Mouse (Mus musculus) kidney, postnatal 0 days (tissue): ENCODE results near the gene Als2. TPM values are rescaled to one million over a fixed set of nuclear protein-coding genes. Genes with fewer than 3 reads are reported as not detected.
A peak's percentile ranks its signal among the peaks of the same experiment; 100 is the strongest.

Experiments used
- ATAC-seq: fragments of 200-750 bp; cut with Nextera tagmentation; replicated peaks from 2 replicates; pipeline ENCODE4 v1.8.0; 2017; ENCODE audit warnings: low read depth, moderate number of reproducible peaks, moderate TSS enrichment, moderate library complexity; ENCODE audit not compliant: low FRiP score
- DNase-seq: peaks from one replicate; pipeline ENCODE4 v3.0.0-alpha.2; 2016; ENCODE audit warnings: low spot score
- H3K27ac ChIP-seq: fragments of 300-500 bp; sonication (generic); 2 replicates; pipeline ENCODE4 v1.5.1; 2014; ENCODE audit warnings: mild to moderate bottlenecking
- H3K27me3 ChIP-seq: fragments of 300-500 bp; sonication (generic); 2 replicates; pipeline ENCODE4 v1.6.1; 2014; ENCODE audit warnings: low read length, mixed read lengths; ENCODE audit not compliant: insufficient read depth
- H3K36me3 ChIP-seq: fragments of 300-500 bp; sonication (generic); 2 replicates; pipeline ENCODE4 v1.6.1; 2014; ENCODE audit warnings: low read length, mixed read lengths; ENCODE audit not compliant: insufficient read depth
- H3K4me1 ChIP-seq: fragments of 300-500 bp; sonication (generic); replicated peaks from 2 replicates; pipeline ENCODE4 v1.6.1; 2014; ENCODE audit warnings: antibody characterized with exemption, low read length, mixed read lengths; ENCODE audit not compliant: insufficient read depth
- H3K4me2 ChIP-seq: fragments of 300-500 bp; sonication (generic); 2 replicates; pipeline ENCODE4 v1.6.1; 2014; ENCODE audit warnings: mild to moderate bottlenecking, low read length, moderate library complexity, mixed read lengths
- H3K4me3 ChIP-seq: fragments of 300-500 bp; sonication (generic); replicated peaks from 2 replicates; pipeline ENCODE4 v1.5.1; 2014; ENCODE audit warnings: low read depth, low read length
- H3K9ac ChIP-seq: fragments of 300-500 bp; sonication (generic); 2 replicates; pipeline ENCODE4 v1.6.1; 2014; ENCODE audit warnings: low read depth, low read length
- H3K9me3 ChIP-seq: fragments of 300-500 bp; sonication (generic); replicated peaks from 2 replicates; pipeline ENCODE4 v1.6.1; 2016; ENCODE audit warnings: low read length, inconsistent platforms, mixed read lengths
- CTCF ChIP-seq: IDR thresholded peaks from 2 replicates; pipeline ENCODE4 v1.5.1; 2016; ENCODE audit warnings: antibody characterized with exemption, low read depth, mild to moderate bottlenecking, moderate library complexity
- WGBS: fragments of 180-500 bp; shearing (Covaris S2); extraction: QIAGEN DNeasy Blood & Tissue Kit; methylation state at CpG from one replicate; pipeline ENCODE4 v1.1.7; 2014; 5-methylcytosine and 5-hydroxymethylcytosine counted together
- polyA plus RNA-seq: library from polyadenylated mRNA; unstranded; fragments of >200 nt; fragmentation: Nextera tagmentation; extraction: Ambion mirVana; gene quantifications from 2 replicates; pipeline ENCODE4 v1.2.1, GENCODE M21; 2015

Gene Als2
- polyA plus RNA-seq, 1 experiment from 2014 or later, result 6.0 TPM

DNA sequence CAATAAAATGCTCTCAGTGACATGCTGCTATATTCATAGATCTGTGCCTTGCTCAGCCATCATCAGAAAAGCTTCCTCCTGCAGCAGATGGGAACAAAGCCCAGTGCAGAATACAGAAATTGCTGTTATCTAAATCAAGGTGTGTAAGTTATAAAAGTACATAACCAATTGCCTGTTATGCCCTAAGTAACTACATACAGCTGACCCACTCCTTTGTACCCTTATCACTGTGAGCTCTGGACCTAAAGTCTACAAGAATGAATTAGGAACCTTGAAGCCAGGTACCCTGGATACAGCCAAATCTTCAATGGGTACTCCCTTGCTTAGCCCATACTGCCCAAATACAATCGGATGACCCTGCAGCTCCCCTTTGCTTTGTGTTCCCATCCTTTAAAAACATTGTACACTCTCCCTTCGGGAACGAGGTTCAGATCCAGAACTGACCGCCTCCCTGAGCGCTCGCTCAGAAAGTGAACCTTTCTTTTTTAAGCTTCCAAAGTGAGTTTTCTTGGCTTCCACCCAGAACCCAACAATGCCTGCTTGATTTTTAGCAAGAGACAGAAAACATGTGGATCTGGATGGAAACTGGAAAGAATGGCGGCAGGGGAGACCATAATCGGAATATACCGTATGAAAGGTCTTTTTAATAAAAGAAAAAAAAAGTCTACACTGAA lies 70.7 kb downstream of the Als2 start:
- Histone ChIP-seq H3K36me3 (0 out of 2 replicates have a peak, but pooled peaks cover 9% of the 10 kb centered on the region), H3K9me3 (no peaks in the 10 kb centered on the region), H3K27ac (no peak overlapping the region), H3K4me2 (0 out of 2 replicates have a peak overlapping the region, but pooled peaks have one; percentile 27), H3K27me3 (no peaks in the 10 kb centered on the region), H3K4me3 (no peak overlapping the region), H3K4me1 (no peaks in the 10 kb centered on the region), H3K9ac (no peak overlapping the region)
- 80% methylated on average over 9 of the region's 9 CpGs for WGBS
- DNase-seq, result no peak
- no peak for TF ChIP-seq CTCF
- ATAC-seq, result no peak

DNA sequence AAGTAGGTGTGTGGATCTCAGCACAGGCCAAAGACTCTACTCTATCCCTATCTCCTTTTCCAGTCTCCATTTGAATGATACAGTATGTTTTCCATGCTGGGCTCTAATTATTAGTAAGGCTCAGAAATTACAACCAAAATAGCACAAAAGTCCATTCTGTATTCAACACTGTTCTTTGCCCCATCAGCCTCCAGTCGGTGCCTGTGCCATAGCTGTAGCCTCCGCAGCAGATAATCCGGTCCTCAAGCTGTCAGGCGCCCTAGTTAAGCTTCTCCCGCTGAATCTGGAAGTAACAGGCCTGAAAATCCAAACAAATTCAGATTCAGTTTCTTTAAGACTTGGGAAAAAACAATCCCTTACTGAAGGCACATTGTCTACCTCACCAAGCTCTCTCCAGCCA lies 73.1 kb downstream of the Als2 start:
- Histone ChIP-seq H3K4me2 (no peak overlapping the region), H3K27ac (no peak overlapping the region), H3K4me3 (no peak overlapping the region), H3K36me3 (0 out of 2 replicates have a peak, but pooled peaks cover 9% of the 10 kb centered on the region), H3K4me1 (no peaks in the 10 kb centered on the region), H3K27me3 (no peaks in the 10 kb centered on the region), H3K9me3 (no peaks in the 10 kb centered on the region), H3K9ac (no peak overlapping the region)
- 76% methylated on average over 5 of the region's 5 CpGs for WGBS
- DNase-seq (no peak), ATAC-seq (no peak)
- TF ChIP-seq CTCF, result no peak

DNA sequence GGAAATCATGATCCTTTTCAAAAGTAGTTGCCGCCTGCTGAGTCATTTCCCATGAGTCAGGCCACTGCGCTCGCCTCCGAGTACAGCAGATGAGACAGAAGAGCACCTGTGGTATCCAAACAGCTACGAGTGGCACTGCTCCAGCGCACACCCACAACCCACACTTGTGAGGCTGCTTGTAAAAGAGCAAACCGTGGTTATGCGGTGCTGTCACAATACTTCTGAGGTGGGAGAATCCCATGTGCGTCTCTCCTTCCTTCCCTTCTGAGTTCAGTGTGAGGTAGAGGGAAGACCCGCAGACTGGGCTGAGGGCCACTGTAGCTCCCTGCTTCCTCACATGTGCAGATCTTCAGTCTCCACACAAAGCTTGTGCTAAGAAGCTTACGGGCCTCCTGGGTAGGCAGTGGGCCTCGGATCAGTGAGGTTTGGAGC lies 74.0 kb downstream of the Als2 start, which contains the start of gene Mpp4:
Gene Mpp4 (minus strand): TSS at position 360 of the 432 bp plus-strand sequence.
- H3K9me3 ChIP-seq, result no peaks in the 10 kb centered on the region
- no peak within 1 kb of the TSS for H3K4me2 ChIP-seq
- no peak within 1 kb of the TSS for H3K4me3 ChIP-seq
- no peaks in the 10 kb centered on the region for H3K4me1 ChIP-seq
- H3K36me3 ChIP-seq, result 0 out of 2 replicates have a peak, but pooled peaks cover 9% of the 10 kb centered on the region
- H3K9ac ChIP-seq, result no peak within 1 kb of the TSS
- DNase-seq, result no peak
- ATAC-seq, result no peak
- no peak for TF ChIP-seq CTCF
- WGBS, result 73% methylated on average over 12 of the region's 12 CpGs
- H3K27ac ChIP-seq, result no peak within 1 kb of the TSS
- no peaks in the 10 kb centered on the region for H3K27me3 ChIP-seq

DNA sequence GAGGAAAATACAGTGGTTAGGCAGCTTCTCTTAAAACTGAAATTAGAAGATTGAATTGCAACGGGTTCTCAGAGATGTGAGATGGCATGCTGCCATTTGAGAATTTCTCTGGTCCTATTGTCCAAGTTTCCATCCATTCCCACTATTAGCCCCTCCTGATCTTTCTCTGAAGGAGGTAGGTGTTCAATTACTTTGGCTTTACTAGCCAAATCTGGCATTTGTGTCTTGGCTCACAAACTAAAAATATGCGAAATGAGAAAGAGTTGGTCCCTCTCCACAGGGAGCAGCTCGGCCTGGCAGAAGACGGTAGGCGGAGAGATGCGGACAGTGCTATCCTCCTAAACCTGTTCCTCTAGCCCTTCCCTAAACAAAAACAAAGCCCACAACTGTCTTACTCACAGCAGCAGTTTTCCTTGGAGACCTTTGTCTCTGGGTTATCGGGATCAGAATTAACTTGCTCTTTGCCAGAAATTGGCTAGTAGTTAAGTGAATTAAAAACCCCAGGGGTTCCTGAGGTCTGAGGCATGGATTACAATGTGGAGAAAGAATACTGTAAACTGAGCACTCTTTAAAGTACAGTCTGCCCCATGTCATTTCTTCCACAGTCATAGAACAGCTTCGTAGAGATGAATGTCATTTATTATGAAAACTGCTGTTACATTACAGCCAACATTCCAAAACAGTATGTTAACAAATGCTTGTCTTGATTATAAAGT lies 74.6 kb downstream of the Als2 start:
- Histone ChIP-seq H3K36me3 (0 out of 2 replicates have a peak, but pooled peaks cover 9% of the 10 kb centered on the region), H3K4me2 (no peak overlapping the region), H3K9ac (no peak overlapping the region), H3K4me3 (no peak overlapping the region), H3K9me3 (no peaks in the 10 kb centered on the region), H3K4me1 (no peaks in the 10 kb centered on the region), H3K27ac (no peak overlapping the region), H3K27me3 (no peaks in the 10 kb centered on the region)
- ATAC-seq (no peak), DNase-seq (no peak)
- TF ChIP-seq CTCF, result no peak
- 71% methylated on average over 8 of the region's 8 CpGs for WGBS

DNA sequence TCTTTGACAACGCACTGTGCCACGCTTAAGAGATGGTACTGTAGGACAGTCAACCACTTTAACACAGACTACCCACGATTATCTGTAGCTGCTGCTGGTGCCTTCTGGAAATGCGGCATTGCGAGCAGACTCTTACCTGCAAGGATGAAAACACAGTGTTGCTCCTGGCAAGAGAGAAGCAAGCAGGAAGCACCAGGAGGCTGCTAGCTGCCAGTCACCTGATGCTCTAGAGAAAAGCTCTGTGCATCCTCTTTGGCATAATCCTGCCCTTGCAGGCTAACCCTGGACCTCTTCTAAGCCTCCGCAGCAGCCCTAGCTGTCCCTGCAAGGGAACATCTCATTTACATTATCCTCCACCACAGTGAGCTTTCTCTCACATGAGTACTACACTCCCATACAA lies 75.6 kb downstream of the Als2 start:
- Histone ChIP-seq H3K9ac (no peak overlapping the region), H3K27me3 (no peaks in the 10 kb centered on the region), H3K4me3 (no peak overlapping the region), H3K9me3 (no peaks in the 10 kb centered on the region), H3K27ac (no peak overlapping the region), H3K4me1 (no peaks in the 10 kb centered on the region), H3K36me3 (0 out of 2 replicates have a peak, but pooled peaks cover 9% of the 10 kb centered on the region), H3K4me2 (no peak overlapping the region)
- 89% methylated on average over 6 of the region's 6 CpGs for WGBS
- ATAC-seq, result no peak
- no peak for DNase-seq
- TF ChIP-seq CTCF, result no peak

DNA sequence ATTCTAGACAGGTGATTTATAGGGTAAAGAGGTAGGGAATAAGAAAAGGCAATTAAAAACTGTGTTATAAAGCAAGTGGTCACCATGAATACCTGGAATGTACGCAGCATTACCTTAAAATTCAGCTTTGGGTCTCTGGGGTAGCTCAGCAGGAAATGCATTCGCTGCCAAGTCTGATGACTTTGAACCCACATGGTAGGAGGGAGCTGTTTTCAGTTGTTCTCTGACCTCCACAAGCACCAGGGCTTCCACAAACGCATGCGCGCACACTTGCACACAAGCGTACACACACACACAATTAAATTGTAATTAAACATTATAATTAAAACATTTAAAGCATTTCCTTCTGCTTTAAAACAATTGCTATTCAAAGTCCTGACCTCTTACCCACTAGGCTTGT lies 76.2 kb downstream of the Als2 start:
- ATAC-seq (no peak), DNase-seq (no peak)
- H3K4me3 ChIP-seq, result no peak overlapping the region
- no peaks in the 10 kb centered on the region for H3K4me1 ChIP-seq
- no peak overlapping the region for H3K9ac ChIP-seq
- TF ChIP-seq CTCF, result no peak
- no peak overlapping the region for H3K4me2 ChIP-seq
- H3K36me3 ChIP-seq, result 0 out of 2 replicates have a peak, but pooled peaks cover 9% of the 10 kb centered on the region
- H3K9me3 ChIP-seq, result no peaks in the 10 kb centered on the region
- no peaks in the 10 kb centered on the region for H3K27me3 ChIP-seq
- H3K27ac ChIP-seq, result no peak overlapping the region
- 70% methylated on average over 6 of the region's 6 CpGs for WGBS
